Mouse (Mus musculus): ENCODE results near the gene Ccdc13. TPM values are rescaled to one million over a fixed set of nuclear protein-coding genes. Genes with fewer than 3 reads are reported as not detected.

The Ccdc13 gene
- total and polyA plus RNA-seq, 2 experiments from 2014 or later = 0.34 TPM; not detected in 1

DNA sequence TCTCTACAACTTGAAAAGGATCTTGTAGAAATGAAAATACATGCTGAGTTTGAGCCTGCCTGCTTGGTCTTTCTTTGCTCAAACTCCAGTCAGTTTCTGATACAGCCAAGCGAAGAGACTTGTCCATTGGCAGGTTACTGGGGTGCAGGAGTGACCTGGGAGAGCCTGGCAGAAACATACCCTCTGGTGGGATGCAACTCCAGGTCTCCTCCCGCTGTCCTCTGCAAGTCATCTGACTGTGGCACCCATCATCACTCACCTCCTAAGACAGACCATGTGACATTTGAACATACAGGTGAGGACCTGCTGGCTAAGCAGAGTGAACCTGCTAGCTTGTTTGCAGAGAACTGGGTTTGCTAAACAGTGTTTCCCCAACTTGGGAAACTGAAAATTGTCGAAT, 82.5 kb downstream of the Ccdc13 start:
- no peaks in the 10 kb centered on the region for H3K27me3 ChIP-seq (ENCODE audit: control insufficient read depth, insufficient read depth, low read length)
- peaks cover 44% of the 10 kb centered on the region for H3K36me3 ChIP-seq (replicated peaks; ENCODE audit: control insufficient read depth, insufficient read depth, low read length)
- H3K4me1 ChIP-seq (ENCODE audit: control insufficient read depth, insufficient read depth) = peaks cover 19% of the 10 kb centered on the region
- H3K9me3 ChIP-seq (replicated peaks; ENCODE audit: control insufficient read depth, low read length) = no peaks in the 10 kb centered on the region
- WGBS = 81% methylated on average over 3 of the region's 3 CpGs
- no peak overlapping the region for H3K27ac ChIP-seq (ENCODE audit: low read depth)
- DNase-seq (ENCODE audit: low spot score) (no peak), ATAC-seq (ENCODE audit: insufficient read depth, low read depth) (no peak)
- TF ChIP-seq EP300 (IDR thresholded peaks at IDR 0.05; ENCODE audit: low read depth) = no peak
- no peak for TF ChIP-seq CTCF (IDR thresholded peaks at IDR 0.05; ENCODE audit: low read depth)
- no peak overlapping the region for H3K9ac ChIP-seq (replicated peaks; ENCODE audit: low read depth, low read length)
- H3K4me3 ChIP-seq (ENCODE audit: low read depth, low read length) = no peak overlapping the region
- H3K4me2 ChIP-seq (ENCODE audit: low read depth, low read length) = no peak overlapping the region

DNA sequence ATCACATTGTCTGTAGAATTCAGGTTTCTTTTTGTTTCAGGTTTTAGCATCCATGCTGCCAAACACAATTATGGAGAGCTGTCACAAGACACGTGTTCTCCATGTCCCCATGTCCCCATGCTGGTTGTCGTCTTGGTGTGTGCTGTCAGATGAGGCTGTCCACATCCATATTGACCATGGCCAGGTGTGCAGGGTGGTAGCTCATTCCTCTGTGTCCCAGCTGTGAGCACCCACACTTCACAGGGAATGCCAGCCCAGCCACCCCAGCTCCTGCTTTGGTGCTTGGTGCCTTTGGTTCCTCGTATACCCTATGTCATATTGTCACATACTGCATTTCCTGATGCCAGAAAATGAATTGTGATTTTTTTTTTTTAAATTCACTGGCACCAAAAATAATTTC, 84.6 kb downstream of the Ccdc13 start:
- peaks cover 66% of the 10 kb centered on the region for H3K36me3 ChIP-seq (replicated peaks; ENCODE audit: control insufficient read depth, insufficient read depth, low read length)
- TF ChIP-seq EP300 (IDR thresholded peaks at IDR 0.05; ENCODE audit: low read depth) (no peak), CTCF (IDR thresholded peaks at IDR 0.05; ENCODE audit: low read depth) (no peak)

DNA sequence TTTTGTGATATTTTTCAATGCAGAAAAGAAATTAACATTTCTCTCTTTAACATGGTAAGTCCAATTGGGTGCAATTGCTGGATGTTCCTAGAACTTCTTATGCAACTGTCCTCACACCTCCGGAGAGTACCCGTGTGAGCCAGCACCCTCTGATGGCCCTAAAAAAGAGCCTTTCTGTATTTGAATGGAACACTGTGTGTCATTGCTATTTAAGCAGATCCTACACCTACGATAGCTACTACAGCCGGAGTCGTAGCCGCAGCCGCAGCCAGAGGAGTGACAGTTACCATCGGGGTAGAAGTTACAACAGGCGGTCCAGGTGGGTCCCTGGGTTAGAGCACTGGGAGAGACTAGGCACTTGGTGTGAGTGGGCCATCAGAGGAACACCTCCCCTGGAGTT, 86.5 kb downstream of the Ccdc13 start:
- no peak overlapping the region for H3K9ac ChIP-seq (replicated peaks; ENCODE audit: low read depth, low read length)
- no peak for TF ChIP-seq CTCF (IDR thresholded peaks at IDR 0.05; ENCODE audit: low read depth)
- no peak for TF ChIP-seq EP300 (IDR thresholded peaks at IDR 0.05; ENCODE audit: low read depth)
- 94% methylated on average over 9 of the region's 9 CpGs for WGBS
- H3K36me3 ChIP-seq (replicated peaks; ENCODE audit: control insufficient read depth, insufficient read depth, low read length) = peaks cover 84% of the 10 kb centered on the region
- ATAC-seq (ENCODE audit: insufficient read depth, low read depth) = no peak
- no peak overlapping the region for H3K4me3 ChIP-seq (ENCODE audit: low read depth, low read length)
- no peak overlapping the region for H3K4me2 ChIP-seq (ENCODE audit: low read depth, low read length)
- H3K27me3 ChIP-seq (ENCODE audit: control insufficient read depth, insufficient read depth, low read length) = no peaks in the 10 kb centered on the region
- no peak overlapping the region for H3K27ac ChIP-seq (ENCODE audit: low read depth)
- no peak for DNase-seq (ENCODE audit: low spot score)
- no peaks in the 10 kb centered on the region for H3K9me3 ChIP-seq (replicated peaks; ENCODE audit: control insufficient read depth, low read length)
- H3K4me1 ChIP-seq (ENCODE audit: control insufficient read depth, insufficient read depth) = no peaks in the 10 kb centered on the region; the same call in 1 of the 2 replicates

More for the DNA sequence above, 84.6 kb downstream of the Ccdc13 start:
- Histone ChIP-seq H3K4me3 (ENCODE audit: low read depth, low read length) (no peak overlapping the region), H3K27ac (ENCODE audit: low read depth) (no peak overlapping the region), H3K4me1 (ENCODE audit: control insufficient read depth, insufficient read depth) (peaks cover 11% of the 10 kb centered on the region), H3K9me3 (replicated peaks; ENCODE audit: control insufficient read depth, low read length) (no peaks in the 10 kb centered on the region), H3K4me2 (ENCODE audit: low read depth, low read length) (no peak overlapping the region), H3K27me3 (ENCODE audit: control insufficient read depth, insufficient read depth, low read length) (no peaks in the 10 kb centered on the region), H3K9ac (replicated peaks; ENCODE audit: low read depth, low read length) (no peak overlapping the region)
- ATAC-seq (ENCODE audit: insufficient read depth, low read depth) = no peak
- no peak for DNase-seq (ENCODE audit: low spot score)
- 83% methylated on average over 3 of the region's 3 CpGs for WGBS

Other genes with a start within 250 kb of the Ccdc13 start
- gene Lyzl4, start 197.4 kb downstream of the Ccdc13 start, total RNA-seq (2014; rRNA removed; ENCODE audit: low replicate concordance) = not detected in 2 replicates
- gene Lyzl4, start 197.4 kb downstream of the Ccdc13 start, polyA plus RNA-seq (2015; fragmentation: Nextera tagmentation; extraction: Ambion mirVana) = not detected in 2 replicates
- gene Vipr1, start 196.7 kb downstream of the Ccdc13 start, total RNA-seq (2014; rRNA removed; ENCODE audit: low replicate concordance) = 0.70 and 1.3 TPM in 2 replicates
- gene Vipr1, start 196.7 kb downstream of the Ccdc13 start, polyA plus RNA-seq (2015; fragmentation: Nextera tagmentation; extraction: Ambion mirVana) = 0.14 and 0.40 TPM in 2 replicates
- gene Sec22c, start 134.0 kb downstream of the Ccdc13 start, total RNA-seq (2014; rRNA removed; ENCODE audit: low replicate concordance) = 3.8 and 9.4 TPM in 2 replicates
- gene Sec22c, start 134.0 kb downstream of the Ccdc13 start, polyA plus RNA-seq (2015; fragmentation: Nextera tagmentation; extraction: Ambion mirVana) = 3.9 and 4.1 TPM in 2 replicates
- gene Ss18l2, start 129.1 kb downstream of the Ccdc13 start, total RNA-seq (2014; rRNA removed; ENCODE audit: low replicate concordance) = 109 and 136 TPM in 2 replicates
- gene Ss18l2, start 129.1 kb downstream of the Ccdc13 start, polyA plus RNA-seq (2015; fragmentation: Nextera tagmentation; extraction: Ambion mirVana) = 362 and 379 TPM in 2 replicates
- gene Nktr, start 120.3 kb downstream of the Ccdc13 start, total RNA-seq (2014; rRNA removed; ENCODE audit: low replicate concordance) = 44.0 and 44.8 TPM in 2 replicates
- 30.2 and 31.1 TPM in 2 replicates for gene Nktr, start 120.3 kb downstream of the Ccdc13 start, polyA plus RNA-seq (2015; fragmentation: Nextera tagmentation; extraction: Ambion mirVana)
- gene Zfp651, start 80.1 kb downstream of the Ccdc13 start, total RNA-seq (2014; rRNA removed; ENCODE audit: low replicate concordance) = 34.5 and 69.3 TPM in 2 replicates
- 12.1 and 13.2 TPM in 2 replicates for gene Zfp651, start 80.1 kb downstream of the Ccdc13 start, polyA plus RNA-seq (2015; fragmentation: Nextera tagmentation; extraction: Ambion mirVana)
- 20.7 and 28.2 TPM in 2 replicates for gene Klhl40, start 61.9 kb downstream of the Ccdc13 start, total RNA-seq (2014; rRNA removed; ENCODE audit: low replicate concordance)
- gene Klhl40, start 61.9 kb downstream of the Ccdc13 start, polyA plus RNA-seq (2015; fragmentation: Nextera tagmentation; extraction: Ambion mirVana) = 12.6 and 14.5 TPM in 2 replicates
- gene Hhatl, start 47.0 kb downstream of the Ccdc13 start, total RNA-seq (2014; rRNA removed; ENCODE audit: low replicate concordance) = 62.3 and 75.4 TPM in 2 replicates
- 52.7 and 53.0 TPM in 2 replicates for gene Hhatl, start 47.0 kb downstream of the Ccdc13 start, polyA plus RNA-seq (2015; fragmentation: Nextera tagmentation; extraction: Ambion mirVana)
- 59.2 and 85.4 TPM in 2 replicates for gene Higd1a, start 18.9 kb upstream of the Ccdc13 start, total RNA-seq (2014; rRNA removed; ENCODE audit: low replicate concordance)
- gene Higd1a, start 18.9 kb upstream of the Ccdc13 start, polyA plus RNA-seq (2015; fragmentation: Nextera tagmentation; extraction: Ambion mirVana) = 319 and 332 TPM in 2 replicates
- 4.1 and 4.6 TPM in 2 replicates for gene Ackr2, start 58.9 kb upstream of the Ccdc13 start, total RNA-seq (2014; rRNA removed; ENCODE audit: low replicate concordance)
- gene Ackr2, start 58.9 kb upstream of the Ccdc13 start, polyA plus RNA-seq (2015; fragmentation: Nextera tagmentation; extraction: Ambion mirVana) = 1.6 and 2.1 TPM in 2 replicates
- not detected in 2 replicates for gene Cyp8b1, start 76.8 kb upstream of the Ccdc13 start, total RNA-seq (2014; rRNA removed; ENCODE audit: low replicate concordance)
- gene Cyp8b1, start 76.8 kb upstream of the Ccdc13 start, polyA plus RNA-seq (2015; fragmentation: Nextera tagmentation; extraction: Ambion mirVana) = not detected in 2 replicates
- 1.1 and 3.1 TPM in 2 replicates for gene Fam198a, start 111.5 kb upstream of the Ccdc13 start, total RNA-seq (2014; rRNA removed; ENCODE audit: low replicate concordance)
- 0.78 and 0.85 TPM in 2 replicates for gene Fam198a, start 111.5 kb upstream of the Ccdc13 start, polyA plus RNA-seq (2015; fragmentation: Nextera tagmentation; extraction: Ambion mirVana)
- gene Pomgnt2, start 157.6 kb upstream of the Ccdc13 start, total RNA-seq (2014; rRNA removed; ENCODE audit: low replicate concordance) = 14.2 and 19.4 TPM in 2 replicates
- gene Pomgnt2, start 157.6 kb upstream of the Ccdc13 start, polyA plus RNA-seq (2015; fragmentation: Nextera tagmentation; extraction: Ambion mirVana) = 6.9 and 7.9 TPM in 2 replicates